Mouse (Mus musculus) retina, adult 2 months (tissue): ENCODE measurements around the gene Zfp964.
"Not testable (repeated sequence)": the region's sequence is repeated elsewhere in the genome, so short reads cannot be mapped to it uniquely, and the experiment has no call there.

Source experiments
- DNase-seq: peaks from one replicate; pipeline ENCODE4 v3.0.0-alpha.2; 2012; ENCODE audit warnings: low read depth, low spot score

The Zfp964 gene

DNA sequence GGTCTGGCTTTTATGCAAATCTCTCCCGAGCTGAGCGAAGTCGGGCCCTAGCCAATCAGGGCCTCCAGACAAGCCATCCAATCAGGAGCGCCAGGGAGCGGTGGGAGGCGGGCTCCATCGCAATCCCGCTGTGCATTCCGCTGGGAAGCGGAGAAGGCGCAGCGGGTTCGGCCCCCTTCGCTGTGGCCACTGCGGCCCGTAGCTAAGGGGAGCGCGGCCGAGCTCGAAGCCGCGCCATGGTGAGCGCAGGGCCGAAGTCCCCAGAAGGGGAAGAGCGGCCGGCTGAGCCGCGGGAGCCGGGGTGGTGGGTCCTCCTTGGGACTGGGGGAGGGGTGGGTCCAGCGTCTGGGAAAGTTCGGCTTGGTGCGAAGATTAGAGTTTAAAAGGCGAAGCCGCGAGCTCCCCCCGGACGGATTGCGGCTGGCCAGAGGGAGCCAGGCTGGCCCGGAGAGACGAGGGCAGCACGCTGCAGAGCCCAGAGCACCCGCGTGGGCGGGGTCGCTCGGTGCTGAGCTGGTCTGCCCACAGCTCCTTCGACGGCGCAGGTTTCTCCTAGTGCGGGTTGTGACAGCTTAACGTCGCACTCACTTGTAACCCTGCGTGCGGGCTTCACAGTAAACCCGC, at the start of gene Zfp964:
Zfp964 (plus strand) TSS at position 122 of the 624 bp plus-strand sequence.
- DNase-seq = peak; percentile 80

DNA sequence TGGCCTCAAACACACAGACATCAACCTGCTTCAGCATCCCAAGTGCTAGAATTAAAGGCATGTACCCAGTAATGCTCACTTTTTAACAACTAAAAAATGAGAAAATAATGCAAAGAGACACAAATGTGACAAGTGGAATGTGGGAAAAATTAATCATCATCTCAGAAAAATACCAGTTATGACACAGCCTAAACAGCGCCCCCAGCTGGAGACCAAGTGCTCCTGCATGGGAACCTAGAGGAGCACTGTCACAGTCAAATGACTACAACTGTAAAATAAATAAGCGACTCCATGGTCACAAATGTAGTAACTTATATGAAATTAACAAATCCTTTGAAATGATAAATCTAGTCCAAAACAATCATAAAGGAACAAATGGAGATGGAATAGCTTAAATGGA, 39.6 kb upstream of the Zfp964 start:
- no peak for DNase-seq

DNA sequence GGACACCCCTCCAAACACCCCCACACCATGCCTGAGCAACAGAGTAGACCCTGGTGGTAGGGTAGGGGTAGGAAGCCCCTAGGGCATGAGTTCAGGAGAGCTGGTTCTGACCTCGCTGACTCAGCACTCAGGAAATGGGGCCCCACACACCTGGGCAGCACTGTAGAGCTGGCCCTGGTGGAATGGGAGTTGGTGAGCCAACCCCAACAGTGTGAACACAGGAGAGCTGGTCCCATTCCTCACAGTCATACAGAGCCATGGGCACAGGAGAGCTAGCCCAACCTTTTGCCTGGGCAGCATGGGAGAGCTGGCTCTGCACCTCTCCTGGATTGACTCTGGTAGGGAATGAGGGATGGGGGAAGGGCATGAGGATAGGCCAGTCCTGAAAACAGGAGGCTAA, 36.2 kb upstream of the Zfp964 start:
- no peak for DNase-seq

DNA sequence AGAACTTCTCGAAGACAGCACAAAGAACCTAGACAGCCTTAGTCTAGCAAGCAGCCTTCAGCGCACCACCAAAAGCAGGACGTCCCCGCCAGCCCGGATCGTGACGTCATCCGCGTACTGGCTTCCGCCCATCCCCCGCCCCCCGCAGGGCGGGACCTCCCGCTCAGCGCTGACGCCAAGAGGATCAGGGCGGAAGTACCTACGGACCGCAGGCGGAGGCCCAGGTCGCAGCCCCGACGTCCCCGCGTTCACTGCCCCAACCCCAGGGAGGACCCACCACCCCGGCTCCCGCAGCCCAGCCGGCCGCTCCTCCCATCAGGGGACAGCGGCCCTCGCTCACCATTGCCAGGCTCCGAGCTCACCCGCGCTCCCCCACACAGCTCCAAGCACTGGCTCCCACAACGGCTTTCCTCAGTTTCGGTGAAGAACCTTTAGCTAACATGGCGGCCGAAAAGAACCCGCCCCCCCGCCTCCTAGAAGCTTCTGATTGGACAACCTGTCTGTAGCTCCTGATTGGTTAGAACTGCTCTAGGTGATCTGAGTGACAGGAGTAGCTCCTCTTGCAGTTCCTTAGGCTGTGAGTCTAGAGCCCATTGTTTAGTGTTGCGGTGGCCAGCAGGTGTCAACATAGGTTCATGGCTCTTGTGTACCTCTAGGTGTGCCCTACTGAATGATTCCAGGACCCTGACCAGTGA, 29.0 kb upstream of the Zfp964 start, which contains the start of gene Zfp868:
Zfp868 (minus strand) TSS at position 454 of the 695 bp plus-strand sequence.
- peak; percentile 96 for DNase-seq

DNA sequence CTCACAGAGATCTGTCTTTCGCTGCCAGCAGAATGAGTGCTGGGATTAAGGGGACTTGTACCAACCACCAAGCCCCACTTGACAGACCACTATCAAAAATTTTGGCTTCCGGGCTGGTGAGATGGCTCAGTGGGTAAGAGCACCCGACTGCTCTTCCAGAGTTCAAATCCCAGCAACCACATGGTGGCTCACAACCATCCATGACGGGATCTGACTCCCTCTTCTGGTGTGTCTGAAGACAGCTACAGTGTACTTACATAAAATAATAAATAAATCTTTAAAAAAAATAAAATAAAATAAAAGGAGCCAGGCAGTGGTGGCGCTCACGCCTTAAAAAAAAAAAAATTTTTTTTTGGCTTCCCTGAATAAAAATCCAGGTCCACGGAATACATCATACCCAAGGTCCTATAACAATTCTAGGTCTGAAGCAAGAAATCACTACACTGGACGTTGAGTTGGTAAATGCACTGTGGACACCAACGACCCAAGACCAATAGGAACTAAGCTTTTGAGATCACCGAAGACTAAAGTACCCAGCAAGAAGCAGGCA, 396 bp upstream of the Zfp964 start:
- DNase-seq = no peak

DNA sequence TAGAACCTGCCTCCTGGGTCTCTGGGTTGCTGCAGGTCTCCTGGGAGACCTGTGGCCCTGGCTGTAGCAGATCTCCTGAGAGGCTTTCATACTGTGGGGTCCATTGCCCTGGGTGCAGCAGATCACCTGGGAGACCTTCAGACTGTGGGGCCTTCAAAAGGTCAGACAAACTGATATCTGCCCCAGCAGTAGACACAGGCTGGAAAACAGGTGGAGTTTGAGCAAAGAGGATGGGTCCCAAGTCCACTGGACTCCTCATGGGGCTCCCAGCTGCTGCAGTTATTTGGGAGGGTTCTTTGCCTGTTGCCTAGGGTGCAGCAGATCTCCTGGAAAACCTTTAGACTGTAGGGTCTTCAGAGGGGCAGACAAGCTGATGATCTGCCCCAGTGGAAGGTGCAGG, 7.0 kb downstream of the Zfp964 start:
- DNase-seq = no peak

DNA sequence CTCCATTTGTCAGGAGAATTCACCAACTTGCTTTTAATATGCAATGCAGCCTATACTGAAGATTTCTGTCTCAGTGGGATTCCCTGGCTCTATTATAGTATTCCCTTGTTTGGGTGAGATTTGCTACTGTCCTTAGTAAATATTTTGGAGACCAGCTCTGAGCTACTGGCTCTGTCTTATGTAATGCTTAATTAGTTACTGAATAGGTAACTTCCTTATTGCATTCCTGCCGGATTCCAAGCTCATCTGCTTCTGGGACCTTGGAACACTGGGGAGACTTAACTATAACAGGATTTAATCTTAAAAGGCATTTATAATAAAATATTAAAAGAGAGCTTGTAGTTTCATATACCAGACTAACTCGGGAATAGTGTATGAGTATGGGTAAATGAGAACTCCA, 10.8 kb downstream of the Zfp964 start:
- not testable (repeated sequence) for DNase-seq

DNA sequence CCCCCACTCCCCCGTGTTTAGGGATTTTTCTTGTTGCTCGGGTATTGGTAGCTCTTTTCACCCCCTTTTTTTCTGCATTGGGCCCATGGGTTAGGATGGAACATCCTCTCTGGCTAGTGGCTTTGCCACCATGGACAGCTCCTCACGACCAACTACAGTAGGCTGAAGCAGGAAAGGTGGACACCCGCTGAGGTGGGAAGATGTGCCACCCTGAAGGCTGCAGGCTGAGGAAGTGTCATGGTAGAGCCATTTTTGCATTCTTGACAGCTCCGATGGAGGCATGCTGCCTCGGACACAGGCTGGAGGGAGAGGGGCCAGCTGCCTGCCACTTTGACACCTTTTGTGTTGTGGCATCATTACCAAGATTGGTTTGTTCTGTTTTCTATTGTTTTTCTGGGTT, 47.5 kb downstream of the Zfp964 start:
- no peak for DNase-seq

DNA sequence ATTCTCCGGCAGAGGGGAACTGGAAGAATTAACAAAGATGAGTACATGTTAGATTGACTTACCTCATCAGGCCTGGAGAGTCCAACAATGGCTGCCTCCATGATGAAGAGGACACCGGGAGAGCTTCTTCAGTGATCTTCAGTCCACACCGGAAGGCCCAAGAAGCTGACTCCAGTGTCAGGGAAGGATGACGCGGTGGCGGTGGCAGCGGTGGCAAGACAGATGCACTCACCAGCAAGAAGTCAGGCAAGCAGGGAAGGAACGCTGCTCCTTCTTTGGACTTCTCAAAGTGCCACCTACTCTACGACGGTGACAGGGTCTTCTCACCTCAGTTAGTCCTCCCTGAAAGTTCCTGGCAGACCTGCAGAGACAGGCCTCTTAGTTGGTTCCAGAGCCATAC, 56.3 kb downstream of the Zfp964 start, which contains the start of gene Zfp869:
Zfp869 (minus strand) TSS at position 101 of the 400 bp plus-strand sequence.
- DNase-seq = not testable (repeated sequence)

DNA sequence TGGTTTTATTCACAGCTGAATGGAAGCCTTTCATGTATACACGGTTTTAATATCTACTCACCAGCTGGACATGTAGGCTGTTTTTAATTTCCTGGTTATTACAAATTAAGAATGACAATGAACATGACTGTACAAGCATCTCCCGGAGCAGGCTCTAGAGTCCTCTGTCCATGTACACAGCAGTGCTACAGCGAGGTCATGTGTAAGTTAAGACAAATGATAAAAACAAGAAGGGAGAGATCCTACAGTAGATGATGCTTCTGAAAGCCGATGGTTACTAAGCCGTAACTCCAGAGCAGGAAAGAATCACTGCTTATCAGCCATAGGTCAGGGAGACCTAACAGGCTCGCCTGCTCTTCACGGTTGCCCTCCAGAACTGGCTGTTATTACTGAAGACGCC, 59.2 kb downstream of the Zfp964 start:
- no peak for DNase-seq

DNA sequence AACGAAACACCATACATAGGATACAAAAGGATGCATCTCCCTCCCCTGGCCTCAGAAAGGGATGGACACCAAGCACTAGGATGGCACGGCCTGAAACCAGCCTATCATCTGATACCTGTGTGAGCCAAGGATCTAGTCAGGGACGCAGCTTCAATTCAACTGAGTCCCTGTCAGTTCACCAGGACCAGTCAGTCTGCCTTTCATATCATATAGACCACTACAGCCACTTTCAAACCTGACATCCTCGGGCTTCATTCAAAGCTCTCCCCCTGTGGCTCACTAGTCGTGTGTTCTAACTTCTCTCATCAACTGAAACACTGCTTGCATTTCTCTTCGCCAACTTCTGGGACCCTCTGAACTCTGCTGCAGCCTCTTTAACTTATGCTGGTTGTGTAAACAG, 61.1 kb downstream of the Zfp964 start:
- DNase-seq = no peak
